ENCODE assay signal across 8 mouse cellular contexts in genomic region chr5:100498436-100499180, GRCm38 (mm10). TPM values are rescaled to one million over a fixed set of nuclear protein-coding genes. Genes with fewer than 3 reads are reported as not detected.
A peak's percentile ranks its signal among the peaks of the same experiment; 100 is the strongest.
DNase-seq lines count a peak whose midpoint lies in the region; ATAC-seq and TF ChIP-seq lines count a peak whose summit lies in the region.

No protein-coding gene starts in this region.

- peak overlapping the region; percentile 88 for H3K27ac ChIP-seq in lung, postnatal 0 days (ENCODE audit: low read length)

- H3K4me1 ChIP-seq in lung, postnatal 0 days (ENCODE audit: insufficient read depth, low read depth, low read length): peaks cover 3% of the 10 kb centered on the region; the same call in 1 of the 2 replicates

- H3K9ac ChIP-seq in lung, postnatal 0 days (replicated peaks; ENCODE audit: low read depth): peak overlapping the region; percentile 82

- peak; percentile 78 for DNase-seq in MN1 (ENCODE audit: low spot score)
- peak; percentile 53 for DNase-seq in cerebellum, adult 8-10 months
- peak; percentile 70 to 76 for DNase-seq in layer of hippocampus, postnatal 10 days (ENCODE audit: low spot score in 2 of 2)
- peak; percentile 95 for DNase-seq in lung, postnatal 0 days (ENCODE audit: low spot score)
- DNase-seq in ovary, adult 18-20 months (ENCODE audit: low spot score): peak; percentile 70
- DNase-seq in thymus, postnatal 0 days (ENCODE audit: low spot score): peak; percentile 86

- WGBS in lung, postnatal 0 days: 2% methylated on average over 38 of the region's 46 CpGs

- no peak for TF ChIP-seq CTCF in lung, postnatal 0 days (IDR thresholded peaks at IDR 0.05)

- peak; percentile 77 for ATAC-seq in frontal cortex, adult (ENCODE audit: low TSS enrichment)
- ATAC-seq in hematopoietic stem cell, adult 5-6 weeks (replicated peaks in 1 of 2; ENCODE audit: insufficient read depth in 1 of 2, low FRiP score in 2 of 2, low TSS enrichment in 1 of 2, low read depth in 1 of 2, poor library complexity in 2 of 2, severe bottlenecking in 2 of 2): peak; percentile 74 to 82
- ATAC-seq in lung, postnatal 0 days: peak; percentile 86

- TF ChIP-seq EP300 in lung, postnatal 0 days (IDR thresholded peaks at IDR 0.05): no peak

- peak overlapping the region; percentile 89 for H3K4me3 ChIP-seq in lung, postnatal 0 days (ENCODE audit: low read depth, low read length)

- H3K4me2 ChIP-seq in lung, postnatal 0 days (replicated peaks; ENCODE audit: low read depth, low read length): peak overlapping the region; percentile 91

- no peaks in the 10 kb centered on the region for H3K36me3 ChIP-seq in lung, postnatal 0 days (ENCODE audit: insufficient read depth, low read length)

- H3K27me3 ChIP-seq in lung, postnatal 0 days (replicated peaks; ENCODE audit: insufficient read depth, low read length): no peaks in the 10 kb centered on the region

- H3K9me3 ChIP-seq in lung, postnatal 0 days (ENCODE audit: low read length): no peaks in the 10 kb centered on the region

RNA-seq across cellular contexts. Expression of gene Lin54, which starts 1.8 kb away (rescaled TPM):
- total RNA-seq in hematopoietic stem cell, adult 5-6 weeks (2017): 27.6 and 37.5 TPM in 2 replicates
- 10 to 100 TPM; 15.1 to 18.8 TPM for total RNA-seq in layer of hippocampus, postnatal 10 days (2021)
- 5.7 and 5.9 TPM in 2 replicates for polyA plus RNA-seq in lung, postnatal 0 days (2015; fragmentation: Nextera tagmentation; extraction: Ambion mirVana)
- polyA plus RNA-seq in thymus, postnatal 0 days (2015; fragmentation: Nextera tagmentation; extraction: Ambion mirVana): 9.4 and 10.0 TPM in 2 replicates

RNA-seq across cellular contexts. Expression of gene Cops4, which starts 19.5 kb away (rescaled TPM):
- total RNA-seq in hematopoietic stem cell, adult 5-6 weeks (2017): 117 and 166 TPM in 2 replicates
- total RNA-seq in layer of hippocampus, postnatal 10 days (2021): 10 to 100 TPM; 75.6 to 77.3 TPM
- polyA plus RNA-seq in lung, postnatal 0 days (2015; fragmentation: Nextera tagmentation; extraction: Ambion mirVana): 92.4 and 94.3 TPM in 2 replicates
- 132 and 133 TPM in 2 replicates for polyA plus RNA-seq in thymus, postnatal 0 days (2015; fragmentation: Nextera tagmentation; extraction: Ambion mirVana)

Comparison
In these comparisons a context has a peak if more than half of its experiments do, and no peak if none do; other contexts are left out.
1. Peak in every context shown above with its lines: DNase-seq, ATAC-seq, H3K4me3 ChIP-seq and H3K27ac ChIP-seq.